Mouse (Mus musculus) stomach, postnatal 0 days (tissue): ENCODE measurements around the gene Hist1h2bk. TPM values are rescaled to one million over a fixed set of nuclear protein-coding genes. Genes with fewer than 3 reads are reported as not detected.

ENCODE experiments used
- ATAC-seq: fragments of 200-750 bp; cut with Nextera tagmentation; 2 replicates; pipeline ENCODE4 v1.8.0; 2017; ENCODE audit not compliant: low FRiP score, low TSS enrichment
- DNase-seq: peaks from one replicate; pipeline ENCODE4 v3.0.0-alpha.2; 2016; ENCODE audit warnings: low spot score
- H3K27ac ChIP-seq: fragments of 300-500 bp; sonication (generic); replicated peaks from 2 replicates; pipeline ENCODE4 v1.5.1; 2014; ENCODE audit warnings: mild to moderate bottlenecking, control low read depth
- H3K27me3 ChIP-seq: fragments of 300-500 bp; sonication (generic); 2 replicates; pipeline ENCODE4 v1.6.1; 2014; ENCODE audit warnings: low read length; ENCODE audit not compliant: control insufficient read depth, insufficient read depth
- H3K36me3 ChIP-seq: fragments of 300-500 bp; sonication (generic); 2 replicates; pipeline ENCODE4 v1.6.1; 2014; ENCODE audit warnings: low read length, mixed read lengths; ENCODE audit not compliant: control insufficient read depth, insufficient read depth
- H3K4me1 ChIP-seq: fragments of 300-500 bp; sonication (generic); replicated peaks from 2 replicates; pipeline ENCODE4 v1.6.1; 2014; ENCODE audit warnings: antibody characterized with exemption; ENCODE audit not compliant: control insufficient read depth, insufficient read depth
- H3K4me2 ChIP-seq: fragments of 300-500 bp; sonication (generic); replicated peaks from 2 replicates; pipeline ENCODE4 v1.6.1; 2014; ENCODE audit warnings: low read depth, mild to moderate bottlenecking, control low read depth, moderate library complexity
- H3K4me3 ChIP-seq: fragments of 300-500 bp; sonication (generic); 2 replicates; pipeline ENCODE4 v1.5.1; 2014; ENCODE audit warnings: low read depth, low read length, control low read depth
- H3K9ac ChIP-seq: fragments of 300-500 bp; sonication (generic); 2 replicates; pipeline ENCODE4 v1.6.1; 2014; ENCODE audit warnings: mild to moderate bottlenecking, low read length, control low read depth, mixed read lengths
- H3K9me3 ChIP-seq: fragments of 300-500 bp; sonication (generic); 2 replicates; pipeline ENCODE4 v1.6.1; 2016; ENCODE audit warnings: low read length; ENCODE audit not compliant: control insufficient read depth
- CTCF ChIP-seq: IDR thresholded peaks from 2 replicates; pipeline ENCODE4 v1.5.1; 2016; ENCODE audit warnings: antibody characterized with exemption, low read depth, mild to moderate bottlenecking, moderate library complexity
- EP300 ChIP-seq: optimal IDR thresholded peaks from 2 replicates; pipeline ENCODE3; 2016; ENCODE audit warnings: antibody characterized with exemption
- whole genome bisulfite sequencing: fragments of 180-500 bp; shearing (Covaris S2); extraction: QIAGEN DNeasy Blood & Tissue Kit; methylation state at CpG from one replicate; pipeline ENCODE4 v1.1.7; 2014; 5-methylcytosine and 5-hydroxymethylcytosine counted together
- polyA plus RNA-seq: library from polyadenylated mRNA; unstranded; fragments of >200 nt; fragmentation: Nextera tagmentation; extraction: Ambion mirVana; gene quantifications from 2 replicates; pipeline ENCODE4 v1.2.1, GENCODE M21; 2015

Hist1h2bk gene
- polyA plus RNA-seq, 1 experiment from 2014 or later, result 0.99 TPM

- TF ChIP-seq CTCF (no peak), EP300 (no peak)
- Histone ChIP-seq H3K9ac (no peak overlapping the region), H3K36me3 (no peaks in the 10 kb centered on the region), H3K9me3 (no peaks in the 10 kb centered on the region), H3K27me3 (peaks cover 14% of the 10 kb centered on the region; the same call in 1 of the 2 replicates), H3K4me1 (no peaks in the 10 kb centered on the region), H3K4me3 (no peak overlapping the region), H3K4me2 (no peak overlapping the region), H3K27ac (no peak overlapping the region)
- 65% methylated on average over 2 of the region's 2 CpGs for WGBS
- DNase-seq, result no peak
- ATAC-seq, result no peak
Measured at GRCm38 (mm10) chr13:22001346-22001745, 34.3 kb upstream of the Hist1h2bk start.

GRCm38 (mm10) chr13:22001823-22002222 lies 33.8 kb upstream of the Hist1h2bk start:
- ATAC-seq (no peak), DNase-seq (no peak)
- Histone ChIP-seq H3K4me3 (no peak overlapping the region), H3K4me2 (no peak overlapping the region), H3K4me1 (0 out of 2 replicates have a peak, but pooled peaks cover 3% of the 10 kb centered on the region), H3K9me3 (no peaks in the 10 kb centered on the region), H3K36me3 (no peaks in the 10 kb centered on the region), H3K27me3 (peaks cover 14% of the 10 kb centered on the region; the same call in 1 of the 2 replicates), H3K9ac (no peak overlapping the region), H3K27ac (no peak overlapping the region)
- TF ChIP-seq CTCF, result no peak
- WGBS, result 19% methylated on average over 5 of the region's 5 CpGs

- TF ChIP-seq CTCF (no peak), EP300 (no peak)
- no peak overlapping the region for H3K27ac ChIP-seq
- H3K4me3 ChIP-seq, result peak overlapping the region; percentile 49
- peak; percentile 62 for DNase-seq
- H3K9me3 ChIP-seq, result no peaks in the 10 kb centered on the region
- 1% methylated on average over 45 of the region's 45 CpGs for WGBS
- H3K27me3 ChIP-seq, result peaks cover 29% of the 10 kb centered on the region; the same call in 1 of the 2 replicates
- H3K4me2 ChIP-seq, result peak overlapping the region; percentile 80
- peak; percentile 83 for ATAC-seq
- H3K4me1 ChIP-seq, result 0 out of 2 replicates have a peak, but pooled peaks cover 3% of the 10 kb centered on the region
- H3K9ac ChIP-seq, result peak overlapping the region; percentile 24
- no peaks in the 10 kb centered on the region for H3K36me3 ChIP-seq
Measured at GRCm38 (mm10) chr13:22005605-22006333, 29.9 kb upstream of the Hist1h2bk start.

- Histone ChIP-seq H3K36me3 (no peaks in the 10 kb centered on the region), H3K4me1 (0 out of 2 replicates have a peak, but pooled peaks cover 3% of the 10 kb centered on the region), H3K9me3 (no peaks in the 10 kb centered on the region), H3K9ac (peak overlapping the region; percentile 41), H3K4me2 (peak overlapping the region; percentile 80), H3K27me3 (peaks cover 29% of the 10 kb centered on the region; the same call in 1 of the 2 replicates), H3K27ac (no peak overlapping the region), H3K4me3 (peak overlapping the region; percentile 49)
- WGBS, result 1% methylated on average over 38 of the region's 38 CpGs
- peak; percentile 75 for DNase-seq
- ATAC-seq, result peak; percentile 86
- peak; percentile 37 for TF ChIP-seq CTCF
- no peak for TF ChIP-seq EP300
Measured at GRCm38 (mm10) chr13:22006334-22007120, 29.1 kb upstream of the Hist1h2bk start.

GRCm38 (mm10) chr13:22007121-22007510 lies 28.6 kb upstream of the Hist1h2bk start:
- no peak overlapping the region for H3K27ac ChIP-seq
- no peak overlapping the region for H3K9ac ChIP-seq
- no peak for TF ChIP-seq CTCF
- TF ChIP-seq EP300, result no peak
- peak overlapping the region; percentile 80 for H3K4me2 ChIP-seq
- no peaks in the 10 kb centered on the region for H3K9me3 ChIP-seq
- 6% methylated on average over 18 of the region's 18 CpGs for WGBS
- H3K36me3 ChIP-seq, result no peaks in the 10 kb centered on the region
- H3K27me3 ChIP-seq, result peaks cover 29% of the 10 kb centered on the region; the same call in 1 of the 2 replicates
- DNase-seq (no peak), ATAC-seq (no peak)
- H3K4me1 ChIP-seq, result 0 out of 2 replicates have a peak, but pooled peaks cover 3% of the 10 kb centered on the region
- H3K4me3 ChIP-seq, result peak overlapping the region; percentile 49
